Mouse (Mus musculus) megakaryocyte, embryonic 14.5 days (primary cell): ENCODE measurements around the gene Tmem123.

ENCODE experiments used
- FLI1 ChIP-seq: IDR thresholded peaks from 2 replicates; pipeline ENCODE4 v1.6.1; 2012; ENCODE audit warnings: low read length, inconsistent platforms, mixed read lengths
- GATA1 ChIP-seq: IDR thresholded peaks from 3 replicates; pipeline ENCODE4 v1.6.1; 2012; ENCODE audit warnings: mixed read lengths, low read length, inconsistent platforms, borderline replicate concordance

GRCm38 (mm10) chr9:7774538-7774937, 10.7 kb downstream of the Tmem123 start:
- TF ChIP-seq FLI1, result no peak
- TF ChIP-seq GATA1, result no peak
